Mouse (Mus musculus): ENCODE data around the gene Olfr1297. TPM values are rescaled to one million over a fixed set of nuclear protein-coding genes. Genes with fewer than 3 reads are reported as not detected.

The Olfr1297 gene
- polyA plus RNA-seq (2015; fragmentation: Nextera tagmentation; extraction: Ambion mirVana): not detected in 2 replicates

DNA sequence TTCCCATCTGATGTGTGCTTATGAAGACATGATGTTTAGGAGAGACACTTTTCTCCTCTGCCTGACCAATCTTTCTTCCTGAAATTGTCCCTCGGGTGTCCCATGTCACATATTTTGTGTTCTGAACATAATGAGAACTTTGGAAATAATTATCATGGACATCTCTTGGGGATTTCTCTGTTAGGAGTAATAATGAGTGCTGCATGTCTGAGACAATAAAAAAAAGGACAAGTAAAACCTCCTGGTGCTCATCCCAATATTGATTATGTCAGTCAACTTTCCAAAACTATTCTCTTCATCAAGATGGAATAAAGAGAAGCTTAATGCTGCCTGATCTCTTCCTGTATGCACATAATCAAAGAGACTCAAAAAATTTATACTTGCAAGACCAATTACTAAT, at the start of gene Olfr1297:
Olfr1297 (minus strand) TSS at position 101 of the 400 bp plus-strand sequence.
- Histone ChIP-seq H3K9me3 (ENCODE audit: control insufficient read depth, low read length) (no peaks in the 10 kb centered on the region), H3K4me3 (replicated peaks; ENCODE audit: low read length) (no peak within 1 kb of the TSS), H3K27me3 (replicated peaks; ENCODE audit: control insufficient read depth, insufficient read depth, low read length) (no peaks in the 10 kb centered on the region), H3K36me3 (ENCODE audit: control insufficient read depth, insufficient read depth) (no peaks in the 10 kb centered on the region), H3K4me2 (ENCODE audit: low read length) (no peak within 1 kb of the TSS), H3K4me1 (replicated peaks; ENCODE audit: control insufficient read depth, insufficient read depth, low read length) (no peaks in the 10 kb centered on the region), H3K27ac (ENCODE audit: low read length) (no peak within 1 kb of the TSS), H3K9ac (replicated peaks; ENCODE audit: low read depth, low read length) (no peak within 1 kb of the TSS)
- ATAC-seq: no peak
- WGBS: 81% methylated on average over 1 of the region's 1 CpGs

DNA sequence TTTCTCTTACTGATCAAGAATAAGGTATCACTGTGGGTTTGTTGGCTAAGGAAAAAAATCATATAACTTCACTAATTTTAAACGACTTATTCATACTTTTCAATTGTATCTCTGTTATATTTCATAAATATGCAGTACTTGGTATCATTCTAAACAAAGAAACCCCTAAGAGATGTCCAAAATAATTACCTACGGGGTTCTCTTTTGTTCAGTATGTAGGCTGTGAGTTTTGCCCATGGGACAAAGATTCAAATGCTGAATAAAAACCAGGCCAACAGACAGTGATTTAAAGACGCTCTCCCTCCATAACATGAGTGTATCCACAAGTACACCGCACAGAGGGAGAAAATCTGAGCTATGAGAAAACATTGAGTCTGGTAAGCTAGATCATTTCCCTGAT, 34.8 kb upstream of the Olfr1297 start, which contains the start of gene Olfr1299:
Olfr1299 (plus strand) TSS at position 301 of the 400 bp plus-strand sequence.
- H3K4me3 ChIP-seq (replicated peaks; ENCODE audit: low read length): no peak within 1 kb of the TSS
- WGBS: 81% methylated on average over 4 of the region's 4 CpGs
- no peak for ATAC-seq

DNA sequence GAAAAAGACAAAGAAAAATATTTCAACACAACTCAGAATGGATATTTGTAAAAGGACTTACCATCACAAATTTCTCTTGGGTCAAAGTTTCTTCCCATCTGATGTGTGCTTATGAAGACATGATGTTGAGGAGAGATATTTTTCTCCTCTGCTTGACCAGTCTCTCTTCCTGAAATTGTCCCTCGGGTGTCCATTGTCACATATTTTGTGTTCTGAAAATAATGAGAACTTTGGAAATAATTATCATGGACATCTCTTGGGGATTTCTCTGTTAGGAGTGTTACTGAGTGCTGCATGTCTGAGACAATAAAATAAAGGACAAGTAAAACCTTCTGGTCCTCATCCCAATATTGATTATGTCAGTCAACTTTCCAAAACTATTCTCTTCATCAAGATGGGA, 22.8 kb upstream of the Olfr1297 start, which contains the start of gene Olfr1298:
Olfr1298 (minus strand) TSS at position 101 of the 400 bp plus-strand sequence.
- no peak for ATAC-seq
- no peak within 1 kb of the TSS for H3K27ac ChIP-seq (ENCODE audit: low read length)
- H3K4me1 ChIP-seq (replicated peaks; ENCODE audit: control insufficient read depth, insufficient read depth, low read length): no peaks in the 10 kb centered on the region
- no peaks in the 10 kb centered on the region for H3K9me3 ChIP-seq (ENCODE audit: control insufficient read depth, low read length)
- H3K4me3 ChIP-seq (replicated peaks; ENCODE audit: low read length): no peak within 1 kb of the TSS
- no peak within 1 kb of the TSS for H3K9ac ChIP-seq (replicated peaks; ENCODE audit: low read depth, low read length)
- H3K4me2 ChIP-seq (ENCODE audit: low read length): no peak within 1 kb of the TSS
- no peaks in the 10 kb centered on the region for H3K27me3 ChIP-seq (replicated peaks; ENCODE audit: control insufficient read depth, insufficient read depth, low read length)
- 93% methylated on average over 1 of the region's 1 CpGs for WGBS
- H3K36me3 ChIP-seq (ENCODE audit: control insufficient read depth, insufficient read depth): no peaks in the 10 kb centered on the region

More for the DNA sequence above, 34.8 kb upstream of the Olfr1297 start, which contains the start of gene Olfr1299:
- Histone ChIP-seq H3K36me3 (ENCODE audit: control insufficient read depth, insufficient read depth) (no peaks in the 10 kb centered on the region), H3K9ac (replicated peaks; ENCODE audit: low read depth, low read length) (no peak within 1 kb of the TSS), H3K27ac (ENCODE audit: low read length) (no peak within 1 kb of the TSS), H3K4me2 (ENCODE audit: low read length) (no peak within 1 kb of the TSS), H3K9me3 (ENCODE audit: control insufficient read depth, low read length) (no peaks in the 10 kb centered on the region), H3K4me1 (replicated peaks; ENCODE audit: control insufficient read depth, insufficient read depth, low read length) (no peaks in the 10 kb centered on the region), H3K27me3 (replicated peaks; ENCODE audit: control insufficient read depth, insufficient read depth, low read length) (no peaks in the 10 kb centered on the region)

GRCm38 (mm10) chr2:111569581-111569980, 56.7 kb downstream of the Olfr1297 start, which contains the start of gene Olfr1295:
Gene Olfr1295, minus strand, starts transcription at chr2:111569681.
- Histone ChIP-seq H3K27me3 (replicated peaks; ENCODE audit: control insufficient read depth, insufficient read depth, low read length) (no peaks in the 10 kb centered on the region), H3K9ac (replicated peaks; ENCODE audit: low read depth, low read length) (no peak within 1 kb of the TSS), H3K4me1 (replicated peaks; ENCODE audit: control insufficient read depth, insufficient read depth, low read length) (no peaks in the 10 kb centered on the region), H3K36me3 (ENCODE audit: control insufficient read depth, insufficient read depth) (no peaks in the 10 kb centered on the region), H3K4me2 (ENCODE audit: low read length) (no peak within 1 kb of the TSS), H3K9me3 (ENCODE audit: control insufficient read depth, low read length) (no peaks in the 10 kb centered on the region), H3K4me3 (replicated peaks; ENCODE audit: low read length) (no peak within 1 kb of the TSS), H3K27ac (ENCODE audit: low read length) (no peak within 1 kb of the TSS)
- ATAC-seq: no peak

Other genes with a start within 250 kb of the Olfr1297 start
- gene Olfr1286, start 203.4 kb downstream of the Olfr1297 start, polyA plus RNA-seq (2015; fragmentation: Nextera tagmentation; extraction: Ambion mirVana): not detected in 2 replicates
- gene Olfr1287, start 177.4 kb downstream of the Olfr1297 start, polyA plus RNA-seq (2015; fragmentation: Nextera tagmentation; extraction: Ambion mirVana): not detected in 2 replicates
- not detected in 2 replicates for gene Olfr1288, start 152.4 kb downstream of the Olfr1297 start, polyA plus RNA-seq (2015; fragmentation: Nextera tagmentation; extraction: Ambion mirVana)
- not detected in 2 replicates for gene Olfr1289, start 145.7 kb downstream of the Olfr1297 start, polyA plus RNA-seq (2015; fragmentation: Nextera tagmentation; extraction: Ambion mirVana)
- gene Olfr1290, start 132.7 kb downstream of the Olfr1297 start, polyA plus RNA-seq (2015; fragmentation: Nextera tagmentation; extraction: Ambion mirVana): not detected in 2 replicates
- not detected in 2 replicates for gene Olfr1291-ps1, start 129.3 kb downstream of the Olfr1297 start, polyA plus RNA-seq (2015; fragmentation: Nextera tagmentation; extraction: Ambion mirVana)
- not detected in 2 replicates for gene Olfr1293-ps, start 101.3 kb downstream of the Olfr1297 start, polyA plus RNA-seq (2015; fragmentation: Nextera tagmentation; extraction: Ambion mirVana)
- gene Olfr1294, start 86.2 kb downstream of the Olfr1297 start, polyA plus RNA-seq (2015; fragmentation: Nextera tagmentation; extraction: Ambion mirVana): not detected in 2 replicates
- gene Olfr1295, start 56.8 kb downstream of the Olfr1297 start, polyA plus RNA-seq (2015; fragmentation: Nextera tagmentation; extraction: Ambion mirVana): not detected in 2 replicates
- not detected in 2 replicates for gene Olfr1298, start 22.7 kb upstream of the Olfr1297 start, polyA plus RNA-seq (2015; fragmentation: Nextera tagmentation; extraction: Ambion mirVana)
- gene Olfr1299, start 34.9 kb upstream of the Olfr1297 start, polyA plus RNA-seq (2015; fragmentation: Nextera tagmentation; extraction: Ambion mirVana): not detected in 2 replicates
- not detected in 2 replicates for gene Olfr1301, start 124.5 kb upstream of the Olfr1297 start, polyA plus RNA-seq (2015; fragmentation: Nextera tagmentation; extraction: Ambion mirVana)
- gene Olfr1302, start 150.9 kb upstream of the Olfr1297 start, polyA plus RNA-seq (2015; fragmentation: Nextera tagmentation; extraction: Ambion mirVana): not detected in 2 replicates
- not detected in 2 replicates for gene Olfr1303, start 193.8 kb upstream of the Olfr1297 start, polyA plus RNA-seq (2015; fragmentation: Nextera tagmentation; extraction: Ambion mirVana)

Measured in forebrain, embryonic 16.5 days (tissue).